Mouse (Mus musculus): Measurements from ENCODE around the gene Il17rb. TPM values are rescaled to one million over a fixed set of nuclear protein-coding genes. Genes with fewer than 3 reads are reported as not detected.

Gene Il17rb
- 0.94 and 0.95 TPM in 2 replicates for polyA plus RNA-seq (2014; fragmentation: Nextera tagmentation; extraction: Ambion mirVana)

DNA sequence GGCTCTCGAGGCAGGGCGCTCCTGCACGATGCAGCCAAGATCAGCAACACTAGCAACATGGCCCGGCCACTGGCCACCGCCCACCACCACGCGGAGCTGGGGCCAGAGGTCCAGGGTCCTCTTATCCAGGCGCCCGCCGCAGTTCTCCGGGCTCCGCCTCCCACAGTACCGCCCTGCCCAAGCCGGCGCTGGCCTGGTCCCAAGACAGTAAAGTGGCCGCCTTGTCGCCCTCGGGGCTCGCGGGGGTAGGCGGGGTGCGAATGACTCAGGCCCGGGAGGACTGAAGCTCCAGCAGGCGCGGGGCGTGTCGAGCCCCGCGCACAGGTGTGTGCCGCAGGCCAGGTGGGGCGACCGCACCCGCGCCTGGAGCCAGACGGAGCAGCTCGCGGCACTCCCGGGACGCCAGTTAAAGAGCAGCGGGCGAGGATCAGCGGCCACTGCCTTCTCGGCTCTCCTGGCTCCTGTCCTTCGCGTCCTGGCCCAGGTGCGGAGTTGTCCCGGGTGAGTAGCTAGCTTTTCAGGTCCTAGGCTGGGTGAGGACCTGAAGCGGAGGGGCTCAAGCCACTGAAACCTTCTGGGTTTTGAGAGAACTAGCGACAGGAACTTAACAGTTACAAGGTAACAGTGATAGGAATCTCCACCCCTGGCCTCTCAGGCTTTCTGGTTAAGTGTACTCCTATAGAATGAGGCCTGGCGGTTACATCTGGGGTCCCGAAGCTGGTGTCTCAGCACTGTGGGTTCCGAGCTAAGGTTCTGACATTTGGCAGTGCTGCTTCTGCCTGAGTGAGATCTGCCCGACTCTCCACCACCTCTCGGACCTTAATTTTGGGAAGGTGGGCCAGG lies at the start of gene Il17rb, which contains the start of gene Chdh:
Gene Il17rb, minus strand, starts transcription at position 164 of the 843 bp plus-strand sequence.
Gene Chdh, plus strand, starts transcription at position 291 of the 843 bp plus-strand sequence.
- peaks cover 6% of the 10 kb centered on the region for H3K27me3 ChIP-seq (replicated peaks; ENCODE audit: control insufficient read depth, insufficient read depth, low read length)
- no peak within 1 kb of the TSS for H3K27ac ChIP-seq (ENCODE audit: low read depth, low read length)
- H3K4me2 ChIP-seq (ENCODE audit: low read length) = peak within 1 kb of the TSS; percentile 95
- peak; percentile 83 for ATAC-seq
- H3K36me3 ChIP-seq (ENCODE audit: control insufficient read depth, insufficient read depth, low read length) = no peaks in the 10 kb centered on the region
- peaks cover 9% of the 10 kb centered on the region; the same call in 1 of the 2 replicates for H3K4me1 ChIP-seq (ENCODE audit: control insufficient read depth, insufficient read depth, low read length)
- H3K9ac ChIP-seq (ENCODE audit: low read length) = peak within 1 kb of the TSS; percentile 56
- no peaks in the 10 kb centered on the region for H3K9me3 ChIP-seq (replicated peaks; ENCODE audit: control insufficient read depth, low read length)
- peak within 1 kb of the TSS; percentile 41 for H3K4me3 ChIP-seq (ENCODE audit: low read depth, low read length)
- 10% methylated on average over 48 of the region's 54 CpGs for WGBS
- DNase-seq (ENCODE audit: low spot score) = peak; percentile 57

GRCm38 (mm10) chr14:30056031-30056766 lies 47.5 kb upstream of the Il17rb start:
- 26% methylated on average over 13 of the region's 13 CpGs for WGBS
- Histone ChIP-seq H3K36me3 (ENCODE audit: control insufficient read depth, insufficient read depth, low read length) (no peaks in the 10 kb centered on the region), H3K4me1 (ENCODE audit: control insufficient read depth, insufficient read depth, low read length) (no peaks in the 10 kb centered on the region; the same call in 1 of the 2 replicates), H3K9ac (ENCODE audit: low read length) (no peak overlapping the region), H3K4me2 (ENCODE audit: low read length) (no peak overlapping the region), H3K27ac (ENCODE audit: low read depth, low read length) (peak overlapping the region; percentile 79), H3K4me3 (ENCODE audit: low read depth, low read length) (no peak overlapping the region), H3K9me3 (replicated peaks; ENCODE audit: control insufficient read depth, low read length) (no peaks in the 10 kb centered on the region), H3K27me3 (replicated peaks; ENCODE audit: control insufficient read depth, insufficient read depth, low read length) (no peaks in the 10 kb centered on the region)
- ATAC-seq = peak; percentile 96
- DNase-seq (ENCODE audit: low spot score) = peak; percentile 91

GRCm38 (mm10) chr14:30054922-30055321 lies 46.2 kb upstream of the Il17rb start:
- 73% methylated on average over 7 of the region's 7 CpGs for WGBS
- no peak for ATAC-seq
- Histone ChIP-seq H3K4me1 (ENCODE audit: control insufficient read depth, insufficient read depth, low read length) (no peaks in the 10 kb centered on the region; the same call in 1 of the 2 replicates), H3K9me3 (replicated peaks; ENCODE audit: control insufficient read depth, low read length) (no peaks in the 10 kb centered on the region), H3K9ac (ENCODE audit: low read length) (no peak overlapping the region), H3K4me2 (ENCODE audit: low read length) (no peak overlapping the region), H3K27me3 (replicated peaks; ENCODE audit: control insufficient read depth, insufficient read depth, low read length) (no peaks in the 10 kb centered on the region), H3K36me3 (ENCODE audit: control insufficient read depth, insufficient read depth, low read length) (no peaks in the 10 kb centered on the region), H3K4me3 (ENCODE audit: low read depth, low read length) (no peak overlapping the region), H3K27ac (ENCODE audit: low read depth, low read length) (no peak overlapping the region)
- no peak for DNase-seq (ENCODE audit: low spot score)

DNA sequence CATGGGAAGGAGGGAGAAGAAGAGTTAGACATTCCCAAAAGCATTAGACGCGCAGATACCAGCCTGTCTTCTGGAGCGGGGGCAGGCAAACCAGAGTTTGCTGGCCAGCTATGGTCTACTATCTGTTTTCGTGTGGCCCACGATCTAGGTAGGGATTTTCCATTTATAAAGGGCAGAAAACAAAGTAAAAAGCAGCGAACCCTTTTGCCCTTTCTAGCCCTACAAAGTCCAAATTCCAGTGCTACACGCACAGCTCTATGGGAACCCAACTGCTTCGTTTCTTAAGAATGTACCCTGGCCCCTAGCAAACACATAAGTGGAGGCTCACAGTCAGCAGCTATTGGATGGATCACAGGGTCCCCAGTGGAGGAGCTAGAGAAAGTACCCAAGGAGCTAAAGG lies 41.6 kb upstream of the Il17rb start:
- H3K4me3 ChIP-seq (ENCODE audit: low read depth, low read length) = no peak overlapping the region
- H3K4me2 ChIP-seq (ENCODE audit: low read length) = no peak overlapping the region
- H3K36me3 ChIP-seq (ENCODE audit: control insufficient read depth, insufficient read depth, low read length) = no peaks in the 10 kb centered on the region
- H3K27me3 ChIP-seq (replicated peaks; ENCODE audit: control insufficient read depth, insufficient read depth, low read length) = no peaks in the 10 kb centered on the region
- WGBS = 89% methylated on average over 8 of the region's 8 CpGs
- no peak for ATAC-seq
- DNase-seq (ENCODE audit: low spot score) = no peak
- no peak overlapping the region for H3K27ac ChIP-seq (ENCODE audit: low read depth, low read length)
- no peaks in the 10 kb centered on the region for H3K9me3 ChIP-seq (replicated peaks; ENCODE audit: control insufficient read depth, low read length)
- no peak overlapping the region for H3K9ac ChIP-seq (ENCODE audit: low read length)
- no peaks in the 10 kb centered on the region; the same call in 1 of the 2 replicates for H3K4me1 ChIP-seq (ENCODE audit: control insufficient read depth, insufficient read depth, low read length)

DNA sequence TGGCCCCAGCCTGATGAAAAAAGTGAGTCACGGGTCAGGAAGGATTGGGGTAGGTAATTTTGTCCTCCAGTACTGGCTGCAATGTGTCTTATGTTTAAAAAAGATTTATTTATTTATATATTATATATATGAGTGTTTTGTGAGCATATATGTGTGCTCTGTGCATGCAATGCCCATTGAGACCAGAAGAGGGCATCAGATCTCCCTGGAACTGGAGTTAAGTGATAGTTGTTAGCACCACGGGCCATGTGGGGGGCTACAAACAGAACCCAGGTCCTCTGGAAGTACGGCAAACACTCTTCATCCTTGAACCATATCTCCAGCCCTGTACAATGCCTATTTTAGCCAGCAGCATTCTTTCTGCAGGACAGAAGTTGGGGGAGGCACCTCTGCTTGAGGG lies 39.4 kb upstream of the Il17rb start:
- Histone ChIP-seq H3K4me1 (ENCODE audit: control insufficient read depth, insufficient read depth, low read length) (no peaks in the 10 kb centered on the region), H3K36me3 (ENCODE audit: control insufficient read depth, insufficient read depth, low read length) (no peaks in the 10 kb centered on the region), H3K4me3 (ENCODE audit: low read depth, low read length) (no peak overlapping the region), H3K9ac (ENCODE audit: low read length) (no peak overlapping the region), H3K4me2 (ENCODE audit: low read length) (no peak overlapping the region), H3K27ac (ENCODE audit: low read depth, low read length) (no peak overlapping the region), H3K27me3 (replicated peaks; ENCODE audit: control insufficient read depth, insufficient read depth, low read length) (no peaks in the 10 kb centered on the region), H3K9me3 (replicated peaks; ENCODE audit: control insufficient read depth, low read length) (no peaks in the 10 kb centered on the region)
- no peak for ATAC-seq
- WGBS = 88% methylated on average over 3 of the region's 3 CpGs
- no peak for DNase-seq (ENCODE audit: low spot score)

- H3K4me2 ChIP-seq (ENCODE audit: low read length) = no peak overlapping the region
- ATAC-seq (no peak), DNase-seq (ENCODE audit: low spot score) (no peak)
- H3K27ac ChIP-seq (ENCODE audit: low read depth, low read length) = no peak overlapping the region
- H3K36me3 ChIP-seq (ENCODE audit: control insufficient read depth, insufficient read depth, low read length) = no peaks in the 10 kb centered on the region
- no peaks in the 10 kb centered on the region for H3K27me3 ChIP-seq (replicated peaks; ENCODE audit: control insufficient read depth, insufficient read depth, low read length)
- 95% methylated on average over 4 of the region's 4 CpGs for WGBS
- H3K4me1 ChIP-seq (ENCODE audit: control insufficient read depth, insufficient read depth, low read length) = no peaks in the 10 kb centered on the region
- no peak overlapping the region for H3K9ac ChIP-seq (ENCODE audit: low read length)
- H3K4me3 ChIP-seq (ENCODE audit: low read depth, low read length) = no peak overlapping the region
- no peaks in the 10 kb centered on the region for H3K9me3 ChIP-seq (replicated peaks; ENCODE audit: control insufficient read depth, low read length)
These were observed 38.3 kb upstream of the Il17rb start for GRCm38 (mm10) chr14:30046976-30047375.

- H3K9ac ChIP-seq (ENCODE audit: low read length) = no peak overlapping the region
- no peak overlapping the region for H3K4me2 ChIP-seq (ENCODE audit: low read length)
- ATAC-seq = no peak
- no peaks in the 10 kb centered on the region for H3K36me3 ChIP-seq (ENCODE audit: control insufficient read depth, insufficient read depth, low read length)
- no peaks in the 10 kb centered on the region for H3K27me3 ChIP-seq (replicated peaks; ENCODE audit: control insufficient read depth, insufficient read depth, low read length)
- H3K4me3 ChIP-seq (ENCODE audit: low read depth, low read length) = no peak overlapping the region
- no peak for DNase-seq (ENCODE audit: low spot score)
- WGBS = 84% methylated on average over 8 of the region's 8 CpGs
- no peaks in the 10 kb centered on the region for H3K4me1 ChIP-seq (ENCODE audit: control insufficient read depth, insufficient read depth, low read length)
- H3K27ac ChIP-seq (ENCODE audit: low read depth, low read length) = no peak overlapping the region
- no peaks in the 10 kb centered on the region for H3K9me3 ChIP-seq (replicated peaks; ENCODE audit: control insufficient read depth, low read length)
These were observed 37.1 kb upstream of the Il17rb start for GRCm38 (mm10) chr14:30045704-30046220.

GRCm38 (mm10) chr14:30045239-30045638 lies 36.5 kb upstream of the Il17rb start:
- no peak overlapping the region for H3K27ac ChIP-seq (ENCODE audit: low read depth, low read length)
- WGBS = 90% methylated on average over 10 of the region's 10 CpGs
- H3K36me3 ChIP-seq (ENCODE audit: control insufficient read depth, insufficient read depth, low read length) = no peaks in the 10 kb centered on the region
- H3K4me1 ChIP-seq (ENCODE audit: control insufficient read depth, insufficient read depth, low read length) = no peaks in the 10 kb centered on the region
- no peak overlapping the region for H3K4me3 ChIP-seq (ENCODE audit: low read depth, low read length)
- no peak for DNase-seq (ENCODE audit: low spot score)
- no peaks in the 10 kb centered on the region for H3K27me3 ChIP-seq (replicated peaks; ENCODE audit: control insufficient read depth, insufficient read depth, low read length)
- no peak overlapping the region for H3K4me2 ChIP-seq (ENCODE audit: low read length)
- ATAC-seq = no peak
- no peak overlapping the region for H3K9ac ChIP-seq (ENCODE audit: low read length)
- no peaks in the 10 kb centered on the region for H3K9me3 ChIP-seq (replicated peaks; ENCODE audit: control insufficient read depth, low read length)
